Mouse (Mus musculus) myocyte (in vitro differentiated cells): ENCODE data around the gene Rcor1.

ENCODE experiments used
- CEBPB ChIP-seq: IDR thresholded peaks from 2 replicates; pipeline ENCODE4 v1.6.1; 2011; ENCODE audit warnings: mild to moderate bottlenecking, moderate library complexity; ENCODE audit not compliant: poor library complexity, insufficient read depth, severe bottlenecking
- POLR2A ChIP-seq: IDR thresholded peaks from one replicate; pipeline ENCODE4 v1.6.1; 2011; ENCODE audit warnings: low read depth, mild to moderate bottlenecking, control low read depth, moderate library complexity; ENCODE audit not compliant: insufficient read length

- TF ChIP-seq POLR2A = no peak
- no peak for TF ChIP-seq CEBPB
Measured at GRCm38 (mm10) chr12:111151422-111152156, 112.4 kb downstream of the Rcor1 start.
